ENCODE assay signal across 18 mouse cellular contexts in the genomic region with DNA sequence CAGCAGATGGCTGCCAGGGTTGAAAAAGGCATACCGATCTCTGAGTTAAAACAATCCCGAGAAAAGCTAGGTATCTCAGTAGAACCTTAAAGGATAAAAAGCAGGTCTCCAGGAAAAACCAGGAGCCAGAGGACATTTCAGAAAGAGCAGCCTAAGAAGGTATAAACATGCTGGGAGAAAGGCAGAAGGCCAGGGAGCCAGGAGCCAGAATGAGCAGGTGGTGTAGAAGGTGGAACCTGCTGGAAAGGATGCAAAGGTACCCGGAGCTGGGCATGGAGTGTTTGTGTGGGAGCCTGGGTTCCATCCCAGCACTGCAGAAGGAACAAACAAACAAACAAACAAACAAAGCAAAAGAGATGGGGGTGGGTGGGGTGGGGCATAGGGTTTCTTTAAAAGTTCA. TPM values are rescaled to one million over a fixed set of nuclear protein-coding genes. Genes with fewer than 3 reads are reported as not detected.
"Had no signal": no experiment of that assay in that cellular context is flagged by ENCODE, and none has a peak within 500 bp of the region (broad histone marks: within the 10 kb centered on the region; RNA-seq: fewer than 3 reads in every experiment).

No protein-coding gene starts in this region.

- H3K9ac ChIP-seq: neural tube, embryonic 13.5 days; neural tube, embryonic 15.5 days; stomach, embryonic 15.5 days had no signal

- H3K4me3 ChIP-seq: neural tube, embryonic 13.5 days; neural tube, embryonic 15.5 days; stomach, embryonic 15.5 days had no signal

- H3K9me3 ChIP-seq: stomach, embryonic 15.5 days had no signal

- H3K27ac ChIP-seq: neural tube, embryonic 13.5 days; neural tube, embryonic 15.5 days; stomach, embryonic 15.5 days; stomach, postnatal 0 days had no signal

- DNase-seq: retina, postnatal 1 day; right cerebral cortex, adult 18-20 months; right cerebral cortex, postnatal 14 days; right cerebral cortex, postnatal 25 days; right cerebral cortex, postnatal 4 days; spleen, adult 18-20 months; thymus, adult 18-20 months; thymus, adult 2 months; thymus, postnatal 14 days; thymus, postnatal 25 days; thymus, postnatal 36 days; thymus, postnatal 4 days had no signal

- H3K36me3 ChIP-seq: neural tube, embryonic 13.5 days; neural tube, embryonic 15.5 days; stomach, embryonic 15.5 days had no signal

- H3K4me2 ChIP-seq: neural tube, embryonic 13.5 days; neural tube, embryonic 15.5 days; stomach, embryonic 15.5 days had no signal

RNA-seq across cellular contexts. Expression of gene Qrich2, which starts 16.7 kb away (rescaled TPM):
- polyA plus RNA-seq: neural tube, embryonic 13.5 days; neural tube, embryonic 14.5 days; neural tube, embryonic 15.5 days; stomach, embryonic 14.5 days had no signal
